ENCODE assay signal across 8 mouse cellular contexts in genomic region chr6:120037004-120037635, GRCm38 (mm10). TPM values are rescaled to one million over a fixed set of nuclear protein-coding genes. Genes with fewer than 3 reads are reported as not detected.
DNase-seq lines count a peak whose midpoint lies in the region; ATAC-seq and TF ChIP-seq lines count a peak whose summit lies in the region.

No protein-coding gene starts in this region.

- peak; percentile 68 for DNase-seq in layer of hippocampus, adult 11-12 months (ENCODE audit: low spot score)
- DNase-seq in layer of hippocampus, adult 9-10 months (ENCODE audit: low spot score), result no peak
- peak; percentile 82 for DNase-seq in embryonic facial prominence, embryonic 10.5 days (ENCODE audit: low spot score)
- peak; percentile 76 for DNase-seq in limb, embryonic 11.5 days (ENCODE audit: low spot score)
- DNase-seq in skeletal muscle tissue, adult 2 months (ENCODE audit: low read depth, low spot score), result peak; percentile 44

- no peaks in the 10 kb centered on the region for H3K27me3 ChIP-seq in embryonic facial prominence, embryonic 10.5 days (replicated peaks; ENCODE audit: low read depth, poor library complexity, severe bottlenecking)
- H3K27me3 ChIP-seq in intestine, postnatal 0 days (replicated peaks; ENCODE audit: control insufficient read depth, insufficient read depth, low read length), result no peaks in the 10 kb centered on the region
- no peaks in the 10 kb centered on the region for H3K27me3 ChIP-seq in limb, embryonic 11.5 days (ENCODE audit: control insufficient read depth, insufficient read depth, low read length)
- no peaks in the 10 kb centered on the region for H3K27me3 ChIP-seq in midbrain, embryonic 12.5 days

- H3K36me3 ChIP-seq in embryonic facial prominence, embryonic 10.5 days (replicated peaks), result peaks cover 23% of the 10 kb centered on the region
- H3K36me3 ChIP-seq in intestine, postnatal 0 days (ENCODE audit: control insufficient read depth, insufficient read depth), result no peaks in the 10 kb centered on the region
- peaks cover 2% of the 10 kb centered on the region; the same call in 1 of the 2 replicates for H3K36me3 ChIP-seq in limb, embryonic 11.5 days (ENCODE audit: control insufficient read depth, insufficient read depth, low read length)
- H3K36me3 ChIP-seq in midbrain, embryonic 12.5 days, result peaks cover 5% of the 10 kb centered on the region; the same call in 1 of the 2 replicates

- under 1% methylated on average over 51 of the region's 51 CpGs for whole genome bisulfite sequencing in embryonic facial prominence, embryonic 10.5 days
- WGBS in intestine, postnatal 0 days, result under 1% methylated on average over 51 of the region's 51 CpGs
- WGBS in limb, embryonic 11.5 days, result under 1% methylated on average over 51 of the region's 51 CpGs
- under 1% methylated on average over 51 of the region's 51 CpGs for WGBS in midbrain, embryonic 12.5 days

- peak overlapping the region; percentile 74 for H3K9ac ChIP-seq in intestine, postnatal 0 days (ENCODE audit: low read depth, low read length)
- H3K9ac ChIP-seq in limb, embryonic 11.5 days (ENCODE audit: low read length), result peak overlapping the region; percentile 84
- H3K9ac ChIP-seq in midbrain, embryonic 12.5 days (replicated peaks), result peak overlapping the region; percentile 93

- peak overlapping the region; percentile 95 for H3K27ac ChIP-seq in embryonic facial prominence, embryonic 10.5 days (replicated peaks)
- peak overlapping the region; percentile 97 for H3K27ac ChIP-seq in intestine, postnatal 0 days (ENCODE audit: low read depth, low read length)
- peak overlapping the region; percentile 94; the same call in 1 of the 2 replicates for H3K27ac ChIP-seq in limb, embryonic 11.5 days (replicated peaks; ENCODE audit: low read depth, low read length)
- H3K27ac ChIP-seq in midbrain, embryonic 12.5 days (replicated peaks), result peak overlapping the region; percentile 99

- H3K9me3 ChIP-seq in embryonic facial prominence, embryonic 10.5 days, result no peaks in the 10 kb centered on the region
- H3K9me3 ChIP-seq in intestine, postnatal 0 days (ENCODE audit: control insufficient read depth), result no peaks in the 10 kb centered on the region
- H3K9me3 ChIP-seq in limb, embryonic 11.5 days (ENCODE audit: control insufficient read depth, low read length), result no peaks in the 10 kb centered on the region
- no peaks in the 10 kb centered on the region for H3K9me3 ChIP-seq in midbrain, embryonic 12.5 days

- peak; percentile 78 for TF ChIP-seq CTCF in intestine, postnatal 0 days (IDR thresholded peaks at IDR 0.05; ENCODE audit: low read depth)

- peaks cover 22% of the 10 kb centered on the region for H3K4me1 ChIP-seq in embryonic facial prominence, embryonic 10.5 days
- H3K4me1 ChIP-seq in intestine, postnatal 0 days (replicated peaks; ENCODE audit: control insufficient read depth, insufficient read depth, low read length), result 0 out of 2 replicates have a peak, but pooled peaks cover 4% of the 10 kb centered on the region
- H3K4me1 ChIP-seq in limb, embryonic 11.5 days (ENCODE audit: control insufficient read depth, insufficient read depth, low read length), result peaks cover 7% of the 10 kb centered on the region
- H3K4me1 ChIP-seq in midbrain, embryonic 12.5 days, result peaks cover 17% of the 10 kb centered on the region

- peak; percentile 72 for ATAC-seq in granulocyte monocyte progenitor cell, adult 5-6 weeks (replicated peaks; ENCODE audit: poor library complexity, severe bottlenecking)
- peak; percentile 62 for ATAC-seq in intestine, postnatal 0 days
- ATAC-seq in limb, embryonic 11.5 days (ENCODE audit: insufficient number of reproducible peaks, low FRiP score, low TSS enrichment, low read depth), result no peak
- ATAC-seq in midbrain, embryonic 12.5 days (ENCODE audit: low FRiP score, low read depth), result no peak

- peak overlapping the region; percentile 74 for H3K4me3 ChIP-seq in embryonic facial prominence, embryonic 10.5 days
- H3K4me3 ChIP-seq in intestine, postnatal 0 days (ENCODE audit: low read depth, low read length), result peak overlapping the region; percentile 71
- peak overlapping the region; percentile 96 for H3K4me3 ChIP-seq in limb, embryonic 11.5 days (ENCODE audit: low read depth, low read length)
- H3K4me3 ChIP-seq in midbrain, embryonic 12.5 days, result peak overlapping the region; percentile 96

- peak overlapping the region; percentile 93 for H3K4me2 ChIP-seq in intestine, postnatal 0 days (replicated peaks; ENCODE audit: low read depth)
- peak overlapping the region; percentile 73 for H3K4me2 ChIP-seq in limb, embryonic 11.5 days (ENCODE audit: low read depth, severe bottlenecking)
- H3K4me2 ChIP-seq in midbrain, embryonic 12.5 days (replicated peaks), result peak overlapping the region; percentile 93

RNA-seq across cellular contexts. Expression of gene Wnk1, which starts 1.4 kb away (rescaled TPM):
- 47.9 and 49.5 TPM in 2 replicates for polyA plus RNA-seq in embryonic facial prominence, embryonic 10.5 days (2016; fragmentation: Nextera tagmentation; extraction: Ambion mirVana)
- 245 and 250 TPM in 2 replicates for total RNA-seq in granulocyte monocyte progenitor cell, adult 5-6 weeks (2014; fragmentation: Nextera tagmentation)
- total RNA-seq in granulocyte monocyte progenitor cell, adult 5-6 weeks (2017), result 163 and 168 TPM in 2 replicates
- polyA plus RNA-seq in intestine, postnatal 0 days (2015; fragmentation: Nextera tagmentation; extraction: Ambion mirVana), result 36.9 and 40.6 TPM in 2 replicates
- polyA plus RNA-seq in limb, embryonic 11.5 days (2014; fragmentation: Nextera tagmentation; extraction: Ambion mirVana), result 61.5 and 64.6 TPM in 2 replicates
- polyA plus RNA-seq in midbrain, embryonic 12.5 days (2016; fragmentation: Nextera tagmentation; extraction: Ambion mirVana), result 72.9 and 76.9 TPM in 2 replicates

RNA-seq across cellular contexts. Expression of gene Ninj2, which starts 56.0 kb away (rescaled TPM):
- polyA plus RNA-seq in embryonic facial prominence, embryonic 10.5 days (2016; fragmentation: Nextera tagmentation; extraction: Ambion mirVana), result not detected in 2 replicates
- total RNA-seq in granulocyte monocyte progenitor cell, adult 5-6 weeks (2014; fragmentation: Nextera tagmentation), result not detected in 2 replicates
- not detected in 2 replicates for total RNA-seq in granulocyte monocyte progenitor cell, adult 5-6 weeks (2017)
- not detected in 2 replicates for polyA plus RNA-seq in intestine, postnatal 0 days (2015; fragmentation: Nextera tagmentation; extraction: Ambion mirVana)
- not detected in 2 replicates for polyA plus RNA-seq in limb, embryonic 11.5 days (2014; fragmentation: Nextera tagmentation; extraction: Ambion mirVana)
- not detected in 2 replicates for polyA plus RNA-seq in midbrain, embryonic 12.5 days (2016; fragmentation: Nextera tagmentation; extraction: Ambion mirVana)

Comparison
In these comparisons a context has a peak if more than half of its experiments do, and no peak if none do; other contexts are left out.
1. ATAC-seq: peak in granulocyte monocyte progenitor cell, adult 5-6 weeks (single experiment) and intestine, postnatal 0 days (single experiment); none in limb, embryonic 11.5 days (single experiment) and midbrain, embryonic 12.5 days (single experiment).
2. Peak in every context shown above with its lines, with median percentiles within 50 percentile points of each other: H3K27ac ChIP-seq, H3K4me3 ChIP-seq, H3K4me2 ChIP-seq and H3K9ac ChIP-seq.